Mouse (Mus musculus) T-helper 2 cell (primary cell): ENCODE results near the gene Gm3139.
"Not testable (repeated sequence)": the region's sequence is repeated elsewhere in the genome, so short reads cannot be mapped to it uniquely, and the experiment has no call there.

Source experiments
- in situ Hi-C: fragments of 300-600 bp; cut with MboI, MseI; formaldehyde crosslinking; loops from one replicate; pipeline ENCODE4 v1.15.1; 2025; ENCODE audit warnings: high pct_unique_total_duplicates

The Gm3139 gene

GRCm38 (mm10) chr5:94525987-94526386 lies at the start of gene Gm3139:
Gm3139 (plus strand) TSS chr5:94526287.
- in situ Hi-C loops = not testable (repeated sequence)
